In the genomic region with DNA sequence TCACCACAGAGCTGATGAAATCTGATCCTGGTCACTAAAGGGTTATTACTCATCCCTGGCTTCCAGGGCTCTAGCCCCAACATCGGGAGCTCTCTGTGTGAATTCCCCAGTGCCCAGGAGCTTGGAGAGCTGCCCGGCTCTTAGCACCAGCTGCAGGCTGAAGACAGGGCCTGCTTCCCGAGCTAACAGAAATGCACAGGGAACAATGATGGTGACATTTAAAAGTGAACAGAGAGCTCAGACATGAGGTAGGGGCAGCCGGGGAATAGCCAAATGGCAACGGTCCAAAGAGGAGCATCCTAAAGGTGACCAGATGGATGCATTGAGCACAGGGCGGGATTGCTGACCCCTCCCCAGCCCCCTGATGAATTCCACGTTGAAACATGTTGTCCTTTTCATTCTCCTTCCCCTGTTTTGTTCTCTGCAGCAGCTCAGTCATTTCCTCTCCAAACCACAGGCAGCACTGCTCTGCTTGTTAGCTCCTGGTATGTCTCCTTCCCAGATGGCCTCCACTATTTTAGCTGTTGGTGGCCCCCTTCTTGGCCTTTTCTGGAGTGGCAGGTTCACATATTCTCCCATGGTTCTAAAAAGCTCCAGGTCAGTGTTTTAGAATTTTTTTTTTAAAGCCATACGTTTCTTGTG, we compare ENCODE assay signal across 9 mouse cellular contexts. TPM values are rescaled to one million over a fixed set of nuclear protein-coding genes. Genes with fewer than 3 reads are reported as not detected.
DNase-seq lines count a peak whose midpoint lies in the region; ATAC-seq and TF ChIP-seq lines count a peak whose summit lies in the region.
"Had no signal": no experiment of that assay in that cellular context is flagged by ENCODE, and none has a peak within 500 bp of the region (broad histone marks: within the 10 kb centered on the region; RNA-seq: fewer than 3 reads in every experiment).

No protein-coding gene starts in this region.

- H3K9me3 ChIP-seq in limb, embryonic 13.5 days: no peaks in the 10 kb centered on the region
- H3K9me3 ChIP-seq: lung, embryonic 15.5 days had no signal

- no peak overlapping the region for H3K9ac ChIP-seq in limb, embryonic 13.5 days
- H3K9ac ChIP-seq: lung, embryonic 15.5 days had no signal

- no peaks in the 10 kb centered on the region for H3K27me3 ChIP-seq in limb, embryonic 13.5 days
- H3K27me3 ChIP-seq: lung, embryonic 15.5 days had no signal

- H3K4me1 ChIP-seq in limb, embryonic 13.5 days: peaks cover 24% of the 10 kb centered on the region

- 0 out of 2 replicates have a peak, but pooled peaks have one; percentile 21 for ATAC-seq in limb, embryonic 13.5 days (ENCODE audit: low FRiP score, low read depth)

- peak overlapping the region; percentile 58 for H3K27ac ChIP-seq in left cerebral cortex, adult 2 months
- H3K27ac ChIP-seq in limb, embryonic 13.5 days: peak overlapping the region; percentile 49; the same call in 1 of the 2 replicates
- H3K27ac ChIP-seq: lung, embryonic 15.5 days had no signal

- H3K4me3 ChIP-seq in left cerebral cortex, adult 2 months: no peak overlapping the region
- no peak overlapping the region for H3K4me3 ChIP-seq in limb, embryonic 13.5 days
- H3K4me3 ChIP-seq: lung, embryonic 15.5 days had no signal

- intact Hi-C loops in left cerebral cortex, adult 2 months (cut with DNase I): no loop called here

- no peak overlapping the region for H3K4me2 ChIP-seq in limb, embryonic 13.5 days (replicated peaks)
- H3K4me2 ChIP-seq: lung, embryonic 15.5 days had no signal

- 50% methylated on average over 8 of the region's 8 CpGs for WGBS in limb, embryonic 13.5 days

- TF ChIP-seq CTCF in left cerebral cortex, adult 2 months (IDR thresholded peaks at IDR 0.05): no peak; the same call in 1 of the 2 replicates

- peaks cover 86% of the 10 kb centered on the region for H3K36me3 ChIP-seq in limb, embryonic 13.5 days

- peak; percentile 35 to 38 for DNase-seq in left cerebral cortex, adult 2 months (ENCODE audit: extremely low spot score in 1 of 2, low spot score in 2 of 2)
- DNase-seq in left cerebral cortex, adult 11 months (ENCODE audit: low spot score): no peak
- DNase-seq in cerebellum, postnatal 14 days: peak; percentile 53 to 78
- peak; percentile 71 to 72 for DNase-seq in heart, adult 9 months (ENCODE audit: low spot score in 2 of 2)
- no peak for DNase-seq in kidney, adult 8-10 months
- no peak for DNase-seq in natural killer cell, adult 2 months (ENCODE audit: low spot score in 2 of 2)
- DNase-seq in thymus, postnatal 14 days: no peak

RNA-seq across cellular contexts. Expression of gene Mkrn1, which starts 58.4 kb away (rescaled TPM):
- 100 to 1,000 TPM; 132 to 136 TPM for total RNA-seq in left cerebral cortex, adult 2 months (2021)
- 46.2 and 47.9 TPM in 2 replicates for polyA plus RNA-seq in limb, embryonic 13.5 days (2015; fragmentation: Nextera tagmentation; extraction: Ambion mirVana)

Comparison
In these comparisons a context has a peak if more than half of its experiments do, and no peak if none do; other contexts are left out.
1. DNase-seq: peak in left cerebral cortex, adult 2 months (2 of 2), cerebellum, postnatal 14 days (2 of 2) and heart, adult 9 months (2 of 2); none in left cerebral cortex, adult 11 months (single experiment), kidney, adult 8-10 months (0 of 2), natural killer cell, adult 2 months (0 of 2) and thymus, postnatal 14 days (single experiment).